Mouse (Mus musculus) mouse embryonic stem cell (cell line): Measurements from ENCODE around the gene Rpl3.

Source experiments
- in situ Hi-C, 2 experiments: fragments of 300-500 bp; cut with MboI; formaldehyde crosslinking; loops; 1 replicate in 1 of 2; 3 replicates in 1 of 2; pipeline ENCODE4 v1.14.3; 2019 to 2020; ENCODE audit warnings: low sequenced_read_pairs in 2 of 2, low pct_unique_long_range_greater_than_20kb in 1 of 2, mixed read lengths in 1 of 2; ENCODE audit not compliant: unreplicated experiment in 1 of 2

The Rpl3 gene

DNA sequence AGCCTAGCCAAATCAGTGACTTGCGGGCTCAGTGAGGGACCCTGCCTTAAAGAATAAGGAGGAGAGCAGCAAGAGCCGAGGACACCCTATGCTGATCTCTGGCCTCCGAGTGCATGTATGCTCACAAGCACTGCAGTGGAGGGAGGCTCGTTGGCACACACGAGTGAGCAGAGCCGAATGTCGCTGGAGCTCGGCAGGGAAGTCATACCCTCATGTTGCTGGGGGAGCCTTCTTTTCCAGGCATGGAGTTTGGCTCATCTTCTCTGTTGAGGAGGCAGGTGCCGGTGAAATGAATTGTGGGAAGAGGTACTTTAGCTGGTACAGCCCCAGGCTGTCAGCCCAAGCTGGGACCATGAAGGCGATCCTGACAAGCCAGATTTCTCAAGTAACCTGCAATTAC is 4.7 kb upstream of the Rpl3 start:
- in situ Hi-C loops: no loop called here

DNA sequence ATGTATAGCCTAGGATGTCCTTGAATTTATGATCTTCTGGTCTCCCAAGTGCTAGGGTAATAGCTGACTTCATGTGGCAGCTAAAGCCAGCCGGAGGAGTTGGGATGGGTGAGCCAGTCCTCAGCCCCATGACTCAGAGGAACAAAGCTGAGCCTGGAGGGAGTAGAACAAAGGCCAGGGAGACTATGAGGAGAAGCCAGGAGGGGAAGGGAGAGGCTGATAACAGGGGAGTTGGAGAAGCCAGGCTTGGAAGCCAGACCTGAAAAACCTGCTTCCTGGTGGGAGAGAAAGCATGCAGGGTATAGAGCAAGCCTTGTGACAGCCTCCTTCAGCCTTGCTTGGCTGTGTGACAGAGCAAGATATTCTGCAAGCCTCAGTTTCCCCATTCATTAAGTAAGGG is 3.9 kb upstream of the Rpl3 start:
- in situ Hi-C loops: no loop called here

GRCm38 (mm10) chr15:80094201-80094600 is 2.5 kb upstream of the Rpl3 start:
- in situ Hi-C loops: no loop called here

DNA sequence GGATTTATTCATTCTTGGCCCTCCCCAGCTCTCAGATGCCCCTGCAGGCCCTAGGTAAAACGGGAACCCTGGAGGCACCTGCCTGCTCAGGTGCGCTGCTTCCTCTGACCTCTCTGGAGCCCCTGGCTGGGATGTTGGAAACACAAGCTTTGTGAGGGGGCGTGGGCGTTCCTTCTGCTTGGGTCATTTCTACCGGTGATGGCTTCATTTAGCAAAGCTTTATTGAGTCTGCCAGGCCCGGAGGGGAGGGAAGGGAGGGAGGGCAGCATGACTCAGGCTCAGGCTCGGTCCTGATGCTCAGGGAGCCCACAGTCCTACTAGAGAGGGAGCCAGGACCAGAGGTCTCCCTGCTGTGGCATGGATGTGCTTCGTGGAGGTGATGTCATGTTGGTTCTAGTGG is 931 bp upstream of the Rpl3 start:
- in situ Hi-C loops: no loop called here

DNA sequence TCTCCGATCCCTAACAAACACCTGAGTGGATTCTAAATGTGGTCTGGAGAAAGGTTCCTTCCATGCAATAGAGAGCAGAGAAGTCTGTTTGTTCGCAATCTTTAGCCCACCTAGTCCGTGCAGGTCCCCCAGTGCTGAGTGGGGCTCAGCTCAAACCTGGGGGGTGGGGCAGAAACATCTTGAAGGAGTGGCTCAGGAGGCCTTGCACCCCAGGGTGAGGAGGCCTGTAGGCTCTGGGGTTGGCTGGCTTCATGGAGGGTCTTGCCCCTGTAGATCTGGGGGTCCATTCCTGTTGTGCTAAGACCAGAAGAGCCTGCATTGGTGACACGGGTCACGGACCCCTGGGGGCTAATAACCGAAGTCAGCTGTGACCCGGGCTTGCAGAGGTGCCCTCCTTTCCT is 373 bp upstream of the Rpl3 start:
- in situ Hi-C loops: no loop called here

DNA sequence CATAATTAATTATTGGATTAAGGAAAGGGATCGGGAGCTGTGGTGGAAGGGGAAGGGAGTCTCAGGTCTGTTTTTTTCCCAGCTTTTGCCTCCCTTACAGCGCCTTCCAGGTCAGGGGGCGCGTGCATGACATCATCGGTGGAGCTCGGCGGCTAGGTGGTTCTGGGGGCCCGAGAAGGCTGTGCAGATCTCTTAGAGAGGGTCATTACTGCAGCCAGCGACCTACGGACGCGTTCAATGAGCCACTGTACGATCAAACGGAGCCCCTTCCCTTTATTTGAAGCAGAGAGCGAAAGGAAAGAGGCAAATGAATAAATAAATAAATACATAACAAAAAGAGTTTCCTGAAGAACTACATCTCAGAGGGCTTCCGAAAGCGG is 937 bp downstream of the Rpl3 start:
- in situ Hi-C loops: no loop called here

- in situ Hi-C loops: no loop called here
Measured at GRCm38 (mm10) chr15:80090155-80090554, 1.5 kb downstream of the Rpl3 start.

DNA sequence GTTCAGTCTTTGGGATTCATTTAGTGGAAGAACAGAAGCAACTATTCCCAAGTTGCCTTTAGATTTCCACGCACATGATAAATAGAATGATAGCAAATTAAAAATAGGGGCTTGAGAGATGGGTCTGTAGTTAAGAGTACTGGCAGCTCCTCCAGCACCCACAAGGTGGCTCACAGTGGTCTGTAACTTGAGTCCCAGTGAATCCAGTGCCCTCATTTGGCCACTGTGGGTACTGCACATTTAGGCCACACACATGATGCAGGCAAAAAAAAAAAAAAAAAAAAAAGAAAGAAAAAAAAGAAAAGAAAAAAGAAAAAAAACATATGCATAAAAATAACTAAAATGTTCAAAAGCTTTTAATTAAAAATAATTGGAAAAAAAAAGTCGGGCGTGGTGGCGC is 3.0 kb downstream of the Rpl3 start:
- in situ Hi-C loops: no loop called here

DNA sequence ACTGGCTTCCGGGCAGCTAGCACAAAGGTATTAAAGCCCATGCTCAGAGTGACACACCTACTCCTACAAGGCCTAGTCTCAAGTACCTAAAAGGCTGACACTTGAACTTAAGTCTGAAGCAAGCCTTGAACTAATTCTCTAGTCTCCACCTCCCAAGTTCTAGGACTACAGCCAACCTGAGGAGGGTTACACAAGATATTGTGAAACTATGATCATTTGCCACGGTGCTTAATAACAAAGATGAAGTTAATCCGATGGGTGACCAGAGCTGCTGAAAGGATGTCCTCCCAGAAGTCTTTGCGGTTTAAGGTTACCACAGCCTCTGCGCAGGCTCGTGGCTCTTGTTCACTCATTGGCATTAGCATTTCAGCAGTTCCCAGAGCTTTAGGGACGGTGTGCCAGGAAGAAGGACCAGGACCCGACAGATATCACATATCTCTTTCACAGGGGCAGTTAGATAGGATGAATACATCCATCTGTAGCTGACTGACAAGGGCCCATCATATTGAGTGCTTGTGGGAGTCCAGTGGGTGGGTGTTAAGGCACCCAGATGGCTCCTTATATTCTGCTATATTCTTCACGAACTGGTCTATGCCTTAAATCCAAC is 4.2 kb downstream of the Rpl3 start:
- in situ Hi-C loops: no loop called here

DNA sequence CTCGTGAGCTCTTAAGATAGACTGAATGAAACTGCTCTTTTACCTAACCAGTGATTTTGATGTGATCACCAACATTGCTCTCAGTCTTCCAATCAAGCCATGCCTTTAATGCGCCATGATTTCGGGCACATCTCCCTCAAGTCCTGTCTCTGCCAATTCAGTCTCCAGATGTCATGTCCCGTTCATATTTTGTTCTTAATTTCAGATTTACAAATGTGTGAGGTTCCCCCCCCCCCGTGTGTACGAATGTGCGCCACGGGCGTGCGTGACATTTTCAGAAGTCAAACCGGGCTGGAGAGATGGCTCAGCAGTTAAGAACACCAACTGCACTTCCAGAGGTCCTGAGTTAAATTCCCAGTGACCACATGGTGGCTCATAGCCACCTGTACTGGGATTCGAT is 7.9 kb downstream of the Rpl3 start:
- in situ Hi-C loops: no loop called here

DNA sequence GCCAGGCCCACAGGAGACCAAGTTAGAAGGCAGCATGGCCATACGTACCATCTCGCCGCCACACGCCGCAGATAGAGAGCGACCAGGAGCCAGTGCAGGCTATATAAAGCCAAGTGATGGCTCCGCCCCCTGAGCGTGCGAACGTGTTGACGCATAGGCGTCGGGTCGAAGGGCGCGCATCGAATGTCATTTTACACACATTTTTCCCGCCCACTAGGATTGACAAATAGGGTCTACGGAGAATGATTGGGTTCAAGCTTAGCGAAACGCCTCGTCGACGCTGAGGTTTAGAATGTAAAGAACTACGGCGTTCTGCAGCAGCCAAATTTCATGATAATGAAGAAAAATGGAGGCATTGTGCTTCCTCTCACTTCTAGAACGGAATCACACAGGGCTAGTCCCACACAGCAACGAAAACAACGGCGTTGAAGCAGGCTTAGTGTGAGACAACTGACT is 8.4 kb downstream of the Rpl3 start:
- in situ Hi-C loops: no loop called here

- in situ Hi-C loops: no loop called here
Measured at GRCm38 (mm10) chr15:80082661-80083275, 8.9 kb downstream of the Rpl3 start.

DNA sequence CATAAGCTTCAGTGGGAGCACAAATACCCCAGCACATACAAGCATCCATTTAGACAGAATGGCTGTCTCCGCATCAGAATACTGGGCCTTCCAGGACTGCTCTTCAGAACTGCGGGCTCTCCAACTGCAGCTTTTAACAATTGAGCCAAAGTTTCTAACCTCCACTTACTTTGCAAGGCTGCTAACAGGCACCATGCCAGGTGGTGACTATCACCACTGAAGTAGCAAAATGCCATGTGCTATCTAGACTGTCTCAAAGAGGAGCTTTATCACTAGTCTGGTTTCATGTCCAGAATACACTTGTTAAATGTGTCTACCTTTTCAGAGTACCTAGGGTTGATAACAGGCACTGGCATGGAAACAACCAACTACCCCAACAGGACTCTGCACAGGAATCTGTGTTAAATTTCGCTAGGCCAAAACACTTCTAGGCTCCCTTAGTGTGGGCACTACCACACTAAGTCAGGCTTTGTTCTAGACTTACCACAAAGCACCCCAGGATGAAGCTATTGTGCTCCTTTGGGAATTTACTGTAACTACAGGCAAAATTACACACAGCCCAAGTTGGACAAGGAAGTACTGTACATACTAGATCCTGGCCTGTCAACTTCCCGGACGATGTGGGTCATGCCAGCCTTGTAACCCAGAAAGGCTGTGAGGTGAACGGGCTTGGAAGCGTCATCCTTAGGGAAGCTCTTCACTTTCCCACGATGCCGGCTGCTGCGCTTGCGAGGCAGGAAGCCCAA is 9.7 kb downstream of the Rpl3 start:
- in situ Hi-C loops: no loop called here

GRCm38 (mm10) chr15:80080711-80081615 is 10.7 kb downstream of the Rpl3 start:
- in situ Hi-C loops: no loop called here

DNA sequence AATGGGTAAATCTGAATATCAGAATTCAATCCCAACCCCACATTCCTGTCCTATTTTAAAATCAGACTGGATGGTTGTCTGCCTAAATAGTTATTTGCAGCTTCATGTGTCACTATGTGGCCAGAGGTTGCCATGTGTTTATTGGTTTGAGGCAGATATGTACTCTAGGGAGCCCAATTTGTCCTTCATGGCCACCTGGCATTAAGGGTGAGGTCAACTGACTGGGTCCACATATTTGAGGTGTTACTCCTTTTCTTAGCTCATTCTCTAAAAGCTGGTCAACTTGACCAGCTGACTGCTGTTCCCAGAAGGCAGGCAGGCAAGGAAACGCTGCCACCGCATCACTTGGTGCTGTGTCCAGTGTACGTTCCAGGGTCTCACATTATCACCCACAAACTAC is 11.7 kb downstream of the Rpl3 start:
- in situ Hi-C loops: no loop called here

DNA sequence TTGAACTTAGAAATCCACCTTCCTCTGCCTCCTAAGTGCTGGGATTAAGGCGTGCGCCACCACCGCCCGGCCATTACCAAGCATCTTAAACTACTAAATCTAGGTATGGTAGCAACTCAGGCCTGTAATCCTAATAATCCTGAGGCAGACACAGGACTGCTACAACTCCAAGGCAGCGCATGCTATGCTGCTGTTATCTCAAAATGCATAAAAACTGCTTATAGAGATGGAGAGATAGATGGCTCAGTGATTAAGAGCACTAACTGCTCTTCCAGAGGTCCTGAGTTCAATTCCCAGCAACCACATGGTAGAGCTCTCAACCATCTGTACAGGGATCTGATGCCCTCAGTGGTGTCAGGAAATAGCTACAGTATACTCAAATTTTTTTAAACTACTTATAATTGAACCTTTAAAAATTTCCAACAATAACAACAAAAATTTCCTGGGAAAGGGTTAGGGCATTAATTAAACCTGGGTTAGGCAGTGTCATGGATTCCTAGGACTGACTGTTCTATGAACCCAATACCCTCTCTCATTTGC is 12.5 kb downstream of the Rpl3 start:
- in situ Hi-C loops: no loop called here

DNA sequence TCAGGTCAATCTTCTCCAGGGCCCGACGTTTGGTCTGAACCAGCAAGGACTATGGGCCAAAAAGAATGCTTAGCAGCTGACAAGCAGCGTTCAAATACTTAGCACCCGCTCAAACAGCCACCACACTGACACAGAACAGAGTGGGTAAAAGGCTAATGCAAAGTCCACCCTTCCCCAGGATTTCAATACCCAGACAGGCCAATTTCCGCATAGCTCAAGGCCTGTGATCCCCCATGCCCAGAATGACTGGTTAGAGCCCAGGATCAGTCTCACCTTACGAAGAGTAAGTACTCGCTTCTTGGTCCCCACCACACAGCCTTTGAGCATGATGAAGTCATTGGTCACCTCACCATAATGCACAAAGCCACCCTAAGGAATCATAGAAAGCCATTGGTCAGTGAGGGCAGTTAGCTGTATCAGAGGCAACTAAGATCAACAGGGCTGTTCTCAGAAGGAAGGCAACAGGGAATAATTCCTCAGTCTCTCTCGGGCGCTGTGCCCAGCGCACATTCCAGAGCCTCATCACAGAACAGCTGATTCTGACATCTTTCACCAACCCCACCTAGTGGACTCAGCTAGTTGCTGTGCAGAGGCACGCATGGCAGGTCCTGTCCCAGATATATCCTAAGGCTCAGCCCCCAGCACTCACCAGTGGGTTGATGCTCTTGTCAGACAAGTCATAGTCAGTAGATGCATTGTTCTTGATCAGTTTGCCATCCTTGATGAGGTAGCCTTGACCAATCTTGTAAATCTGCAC is 13.4 kb downstream of the Rpl3 start:
- in situ Hi-C loops: no loop called here
